Mouse (Mus musculus) thymus, postnatal 0 days (tissue): ENCODE data around the gene Hist2h2ab. TPM values are rescaled to one million over a fixed set of nuclear protein-coding genes. Genes with fewer than 3 reads are reported as not detected.
"Not testable (repeated sequence)": the region's sequence is repeated elsewhere in the genome, so short reads cannot be mapped to it uniquely, and the experiment has no call there.

ENCODE experiments used
- DNase-seq: peaks from one replicate; pipeline ENCODE4 v3.0.0-alpha.2; 2015; ENCODE audit warnings: low spot score
- polyA plus RNA-seq: library from polyadenylated mRNA; unstranded; fragments of >200 nt; fragmentation: Nextera tagmentation; extraction: Ambion mirVana; gene quantifications from 2 replicates; pipeline ENCODE4 v1.2.1, GENCODE M21; 2015

The Hist2h2ab gene
- polyA plus RNA-seq, 1 experiment from 2014 or later: 0.94 TPM

DNA sequence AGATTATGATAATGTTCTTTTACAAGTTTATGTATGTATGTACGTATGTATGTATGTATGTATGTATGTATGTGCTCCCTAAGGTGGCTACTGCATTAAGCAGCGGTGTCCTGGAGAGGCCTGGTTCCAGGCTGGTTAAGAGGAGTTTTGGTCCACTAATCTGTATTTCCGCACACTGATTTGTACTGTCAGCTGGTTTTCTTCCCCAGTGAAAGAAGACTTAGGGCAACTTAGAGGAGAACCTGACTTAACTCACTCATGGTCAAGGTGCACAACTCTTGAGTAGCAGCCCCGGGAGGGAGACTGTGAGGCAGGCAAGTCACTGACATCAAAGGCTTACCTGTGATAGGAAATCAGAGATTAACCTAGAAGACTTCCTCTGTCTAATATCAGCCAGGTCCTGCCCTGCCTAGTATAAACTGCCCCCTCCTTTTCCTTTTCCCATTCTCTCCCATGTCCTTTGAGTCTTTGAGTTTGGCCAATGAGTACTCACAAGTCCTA is 17.2 kb downstream of the Hist2h2ab start:
- no peak for DNase-seq

DNA sequence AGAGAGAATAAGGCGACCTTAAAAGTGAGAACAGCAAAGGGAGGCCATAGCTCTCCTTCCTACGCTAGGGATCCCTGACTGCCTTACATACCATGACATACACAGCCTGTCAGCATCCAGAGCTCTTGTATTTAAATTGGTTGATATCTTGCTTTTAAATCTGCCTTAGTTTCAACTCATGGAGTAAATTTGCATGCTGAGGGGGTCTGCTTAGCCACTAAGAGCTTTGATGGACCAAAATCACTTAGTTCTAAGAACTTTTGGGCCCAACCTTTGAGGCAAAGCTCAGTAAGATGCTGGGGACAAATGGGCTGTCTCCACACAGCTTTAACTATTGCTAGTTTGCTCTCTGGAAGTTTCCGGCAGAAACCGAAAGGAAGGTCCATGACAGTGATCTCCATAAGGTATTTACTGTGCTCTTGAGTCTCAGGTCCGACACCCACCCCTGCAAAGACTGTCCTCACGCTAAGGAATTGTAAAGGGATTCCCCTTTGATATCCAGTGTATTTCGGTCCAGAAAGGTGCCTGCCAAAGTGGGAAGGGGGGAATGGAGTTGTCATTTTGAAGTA is 17.8 kb downstream of the Hist2h2ab start:
- DNase-seq: peak; percentile 31

DNA sequence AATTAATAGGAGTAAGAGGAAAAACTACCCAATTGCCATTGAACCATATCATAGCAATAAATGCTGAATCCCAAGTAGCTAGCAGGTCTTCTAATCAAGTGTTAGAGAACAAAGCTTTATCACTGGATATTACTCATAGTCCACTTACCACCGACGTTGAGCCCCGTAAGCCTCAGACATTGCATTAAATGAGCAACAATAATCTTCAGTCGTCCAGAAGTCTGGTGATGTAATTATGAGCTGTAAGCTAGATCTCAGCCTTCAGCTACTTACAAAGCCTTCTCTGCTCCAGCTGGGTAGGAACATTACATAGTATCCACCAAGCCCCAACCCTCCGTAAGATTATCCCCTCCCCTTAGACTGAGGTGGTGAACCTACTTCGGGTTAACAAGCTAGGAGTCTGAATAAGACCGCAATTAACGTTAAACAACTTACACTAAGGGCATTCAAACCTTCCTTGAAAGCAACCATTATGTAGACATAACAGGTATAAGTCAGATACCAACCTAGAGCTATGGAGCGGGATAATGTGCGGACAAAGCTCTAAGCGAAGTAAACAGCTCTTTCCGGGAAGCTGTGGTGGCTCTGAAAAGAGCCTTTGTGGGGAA is 18.3 kb downstream of the Hist2h2ab start:
- DNase-seq: peak; percentile 51

- DNase-seq: not testable (repeated sequence)
Observed at GRCm38 (mm10) chr3:96238954-96239793, 19.5 kb downstream of the Hist2h2ab start, which contains the start of gene Hist2h3c2. TSS of gene Hist2h3c2 (minus strand) at chr3:96239127.

GRCm38 (mm10) chr3:96239949-96240798 is 20.5 kb downstream of the Hist2h2ab start, which contains the start of gene Hist2h2aa2:
TSS of gene Hist2h2aa2 (minus strand) at chr3:96240276.
- DNase-seq: peak; percentile 63

GRCm38 (mm10) chr3:96240799-96241197 is 21.1 kb downstream of the Hist2h2ab start:
- no peak for DNase-seq

GRCm38 (mm10) chr3:96243921-96244572 is 24.4 kb downstream of the Hist2h2ab start:
- no peak for DNase-seq

- peak; percentile 82 for DNase-seq
Observed at GRCm38 (mm10) chr3:96245003-96245886, 25.6 kb downstream of the Hist2h2ab start, which contains the start of gene Hist2h2aa1. TSS of gene Hist2h2aa1 (plus strand) at chr3:96245497.

DNA sequence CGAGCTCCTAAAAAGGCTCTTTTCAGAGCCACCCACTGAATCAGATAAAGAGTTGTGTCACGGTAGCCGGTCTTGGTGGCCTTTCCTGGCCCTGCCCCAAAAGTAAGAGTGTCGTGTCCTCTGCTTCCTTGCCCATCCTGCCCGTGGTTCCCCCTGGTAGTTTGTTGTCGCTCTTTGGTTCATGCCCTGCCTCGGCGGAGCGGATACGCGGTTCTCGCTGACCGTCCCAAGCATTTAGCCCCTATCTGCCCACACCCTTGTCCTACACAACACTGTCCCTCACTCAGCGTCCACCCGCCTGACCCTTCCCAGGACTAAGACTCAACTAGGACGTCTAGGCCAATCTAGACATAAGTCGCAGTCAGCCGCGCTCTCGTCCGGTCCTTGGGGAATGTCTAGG is 26.4 kb downstream of the Hist2h2ab start:
- DNase-seq: not testable (repeated sequence)

- DNase-seq: not testable (repeated sequence)
Observed at GRCm38 (mm10) chr3:96246427-96246856, 26.8 kb downstream of the Hist2h2ab start, which contains the start of gene Hist2h3c1. TSS of gene Hist2h3c1 (plus strand) at chr3:96246685.

DNA sequence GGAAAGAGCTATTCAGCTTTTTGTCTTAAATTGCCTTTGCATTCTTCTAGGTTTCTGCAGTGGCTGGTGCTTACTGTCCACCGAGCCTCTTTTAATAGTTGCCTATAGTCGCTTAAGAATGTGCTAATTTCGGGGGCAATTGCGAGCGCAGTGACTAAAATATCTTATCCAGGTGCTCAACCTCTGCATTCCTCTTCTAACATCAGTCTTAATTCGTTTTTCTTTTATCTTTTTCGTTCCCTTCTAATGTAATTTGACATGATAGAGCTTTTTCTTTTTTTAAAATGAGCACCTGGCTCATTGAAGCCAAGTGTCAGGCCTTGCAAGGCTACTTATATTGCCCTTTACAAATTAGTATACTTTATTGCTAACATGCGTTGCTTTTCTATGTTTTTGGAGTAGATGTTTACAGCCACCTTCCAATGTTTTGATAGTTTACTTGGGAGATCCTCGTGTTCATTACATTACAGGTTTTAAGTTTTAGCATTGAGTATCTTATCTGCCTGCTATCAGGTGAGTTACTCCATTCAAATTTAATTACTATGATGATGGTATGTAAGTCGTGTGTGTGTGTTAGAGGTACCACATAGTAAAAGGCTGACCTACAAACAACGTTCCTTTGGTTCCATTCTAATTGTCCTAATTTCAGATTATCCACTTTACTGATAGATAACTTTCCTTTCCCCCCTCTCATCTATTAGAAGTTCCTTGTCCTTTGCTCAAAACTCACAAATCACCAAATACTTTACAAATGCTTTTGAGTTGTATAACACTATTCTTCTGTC is 27.9 kb downstream of the Hist2h2ab start:
- DNase-seq: peak; percentile 34

GRCm38 (mm10) chr3:96248141-96249033 is 28.7 kb downstream of the Hist2h2ab start:
- no peak for DNase-seq

GRCm38 (mm10) chr3:96249034-96249345 is 29.3 kb downstream of the Hist2h2ab start:
- DNase-seq: peak; percentile 40

DNA sequence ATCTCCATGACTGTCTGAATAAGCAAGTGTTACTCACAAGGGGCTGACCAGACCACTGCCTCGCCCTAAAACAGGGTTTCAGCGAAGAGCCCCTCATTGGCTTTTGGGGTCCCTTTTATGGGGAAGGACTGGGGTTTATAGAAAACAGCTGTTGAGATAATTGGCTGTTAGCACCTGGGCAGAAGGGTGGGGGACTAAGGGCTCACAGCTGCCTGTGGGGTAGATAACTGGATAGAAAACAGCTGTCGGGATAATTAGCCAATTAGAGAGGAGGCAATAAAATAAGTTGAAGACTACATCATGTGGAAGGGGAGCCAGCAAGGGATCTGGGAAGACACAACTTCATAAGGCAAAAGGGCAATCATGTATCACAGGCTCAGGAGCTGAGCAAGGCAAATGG is 31.2 kb downstream of the Hist2h2ab start:
- no peak for DNase-seq

GRCm38 (mm10) chr3:96251787-96252186 is 32.1 kb downstream of the Hist2h2ab start:
- no peak for DNase-seq

DNA sequence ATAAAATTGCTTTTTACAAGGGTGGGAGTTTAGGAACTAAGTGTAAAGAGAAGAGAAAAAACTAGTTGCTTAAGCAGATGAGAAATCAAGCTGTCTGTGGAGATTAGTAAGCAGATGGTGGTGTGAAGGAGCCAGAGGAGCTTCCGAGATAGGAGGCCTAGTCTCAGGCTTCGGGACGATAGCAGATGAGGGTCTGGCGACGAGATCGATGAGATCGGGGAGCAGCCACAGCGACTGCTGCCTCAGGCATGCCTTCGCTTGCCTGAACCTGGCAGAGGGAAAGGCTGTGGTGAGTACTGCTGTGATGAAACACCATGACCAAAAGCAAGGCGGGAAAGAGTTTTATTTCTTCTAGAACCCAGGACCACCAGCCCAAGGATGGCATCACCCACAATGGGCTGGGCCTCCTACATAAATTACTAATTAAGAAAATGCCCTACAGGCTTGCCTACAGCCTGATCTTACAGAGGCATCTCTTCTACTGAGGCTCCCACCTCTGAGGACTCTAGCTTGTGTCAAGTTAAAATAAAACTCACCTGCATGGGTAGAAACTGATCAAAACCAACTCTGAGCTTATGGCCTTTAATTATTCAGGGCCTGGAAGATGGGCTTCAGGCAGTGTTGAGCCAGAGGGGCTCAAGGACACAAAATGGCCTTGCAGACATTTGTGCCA is 35.2 kb downstream of the Hist2h2ab start:
- no peak for DNase-seq
